Mouse (Mus musculus) small intestine, adult 2 months (tissue): ENCODE measurements around the gene Hist2h3c1. TPM values are rescaled to one million over a fixed set of nuclear protein-coding genes. Genes with fewer than 3 reads are reported as not detected.
"Not testable (repeated sequence)": the region's sequence is repeated elsewhere in the genome, so short reads cannot be mapped to it uniquely, and the experiment has no call there.

Experiments used
- H3K27ac ChIP-seq: fragments of 200-500 bp; 2 replicates; pipeline ENCODE4 v1.5.1; 2012; ENCODE audit warnings: low read depth, low read length, control low read depth, inconsistent platforms; ENCODE audit not compliant: insufficient read depth
- H3K27me3 ChIP-seq: fragments of 200-500 bp; 2 replicates; pipeline ENCODE4 v1.6.1; 2012; ENCODE audit warnings: mild to moderate bottlenecking, moderate library complexity, low read length, inconsistent platforms; ENCODE audit not compliant: control insufficient read depth, insufficient read depth
- H3K36me3 ChIP-seq: fragments of 200-500 bp; 2 replicates; pipeline ENCODE4 v1.6.1; 2012; ENCODE audit warnings: mild to moderate bottlenecking, low read length, control low read depth, inconsistent platforms; ENCODE audit not compliant: control insufficient read depth, insufficient read depth
- H3K4me1 ChIP-seq: fragments of 200-500 bp; 2 replicates; pipeline ENCODE4 v1.6.1; 2012; ENCODE audit warnings: low read length, inconsistent platforms, mixed read lengths; ENCODE audit not compliant: control insufficient read depth, insufficient read depth, insufficient read length
- H3K4me3 ChIP-seq: fragments of 200-500 bp; 2 replicates; pipeline ENCODE4 v1.5.1; 2012; ENCODE audit warnings: low read depth, mild to moderate bottlenecking, control low read depth, inconsistent platforms, low read length, moderate library complexity
- CTCF ChIP-seq: fragments of 200-500 bp; IDR thresholded peaks from 2 replicates; pipeline ENCODE4 v1.5.1; 2012; ENCODE audit warnings: low read depth, mild to moderate bottlenecking, control low read depth, inconsistent platforms, low read length, moderate library complexity, mixed read lengths; ENCODE audit not compliant: insufficient replicate concordance, insufficient read length; ENCODE audit errors: extremely low read depth
- POLR2A ChIP-seq: fragments of 200-500 bp; IDR thresholded peaks from 2 replicates; pipeline ENCODE4 v1.6.1; 2012; ENCODE audit warnings: low read depth, mild to moderate bottlenecking, control low read depth, inconsistent platforms, low read length, moderate library complexity
- WGBS: fragments of 180-500 bp; shearing (Covaris S2); methylation state at CpG from one replicate; pipeline ENCODE4 v1.1.7; 2018; 5-methylcytosine and 5-hydroxymethylcytosine counted together
- polyA plus RNA-seq: library from polyadenylated mRNA; depleted of rRNA; stranded (reverse); fragments of >200 nt; gene quantifications from 2 replicates; pipeline ENCODE4 v1.2.3, GENCODE M21; 2012

The Hist2h3c1 gene
- polyA plus RNA-seq, 1 experiment = not detected

DNA sequence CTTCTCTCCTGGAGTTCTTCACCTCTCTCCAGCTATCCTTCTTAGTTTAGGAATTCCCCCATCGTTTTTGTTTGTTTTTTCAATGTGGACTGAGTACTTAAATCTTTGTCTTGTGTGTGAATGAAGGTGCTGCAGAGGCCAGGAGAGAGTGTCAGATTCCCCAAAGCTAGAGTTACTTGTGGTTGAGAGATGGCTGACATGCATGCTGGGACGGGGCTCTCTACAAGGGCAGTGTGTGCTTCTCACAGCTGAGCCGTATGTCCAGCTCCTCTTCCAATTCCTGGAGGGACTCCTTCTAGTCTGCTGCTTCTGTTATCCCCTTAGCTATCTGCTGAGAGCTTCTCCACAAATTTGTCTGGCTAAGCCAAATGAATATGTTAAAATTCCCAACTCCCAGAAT is 10.6 kb upstream of the Hist2h3c1 start:
- H3K4me1 ChIP-seq = no peaks in the 10 kb centered on the region; the same call in 1 of the 2 replicates
- H3K36me3 ChIP-seq = no peaks in the 10 kb centered on the region
- H3K27me3 ChIP-seq = no peaks in the 10 kb centered on the region
- H3K4me3 ChIP-seq = no peak overlapping the region
- H3K27ac ChIP-seq = no peak overlapping the region
- TF ChIP-seq CTCF (no peak), POLR2A (no peak)
- WGBS = 67% methylated on average over 3 of the region's 3 CpGs

DNA sequence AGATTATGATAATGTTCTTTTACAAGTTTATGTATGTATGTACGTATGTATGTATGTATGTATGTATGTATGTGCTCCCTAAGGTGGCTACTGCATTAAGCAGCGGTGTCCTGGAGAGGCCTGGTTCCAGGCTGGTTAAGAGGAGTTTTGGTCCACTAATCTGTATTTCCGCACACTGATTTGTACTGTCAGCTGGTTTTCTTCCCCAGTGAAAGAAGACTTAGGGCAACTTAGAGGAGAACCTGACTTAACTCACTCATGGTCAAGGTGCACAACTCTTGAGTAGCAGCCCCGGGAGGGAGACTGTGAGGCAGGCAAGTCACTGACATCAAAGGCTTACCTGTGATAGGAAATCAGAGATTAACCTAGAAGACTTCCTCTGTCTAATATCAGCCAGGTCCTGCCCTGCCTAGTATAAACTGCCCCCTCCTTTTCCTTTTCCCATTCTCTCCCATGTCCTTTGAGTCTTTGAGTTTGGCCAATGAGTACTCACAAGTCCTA is 9.6 kb upstream of the Hist2h3c1 start:
- H3K4me1 ChIP-seq = no peaks in the 10 kb centered on the region; the same call in 1 of the 2 replicates
- WGBS = 67% methylated on average over 4 of the region's 4 CpGs
- H3K4me3 ChIP-seq = no peak overlapping the region
- peak overlapping the region; percentile 17; the same call in 1 of the 2 replicates for H3K27ac ChIP-seq
- TF ChIP-seq POLR2A = no peak
- no peak for TF ChIP-seq CTCF
- H3K27me3 ChIP-seq = no peaks in the 10 kb centered on the region
- H3K36me3 ChIP-seq = no peaks in the 10 kb centered on the region

DNA sequence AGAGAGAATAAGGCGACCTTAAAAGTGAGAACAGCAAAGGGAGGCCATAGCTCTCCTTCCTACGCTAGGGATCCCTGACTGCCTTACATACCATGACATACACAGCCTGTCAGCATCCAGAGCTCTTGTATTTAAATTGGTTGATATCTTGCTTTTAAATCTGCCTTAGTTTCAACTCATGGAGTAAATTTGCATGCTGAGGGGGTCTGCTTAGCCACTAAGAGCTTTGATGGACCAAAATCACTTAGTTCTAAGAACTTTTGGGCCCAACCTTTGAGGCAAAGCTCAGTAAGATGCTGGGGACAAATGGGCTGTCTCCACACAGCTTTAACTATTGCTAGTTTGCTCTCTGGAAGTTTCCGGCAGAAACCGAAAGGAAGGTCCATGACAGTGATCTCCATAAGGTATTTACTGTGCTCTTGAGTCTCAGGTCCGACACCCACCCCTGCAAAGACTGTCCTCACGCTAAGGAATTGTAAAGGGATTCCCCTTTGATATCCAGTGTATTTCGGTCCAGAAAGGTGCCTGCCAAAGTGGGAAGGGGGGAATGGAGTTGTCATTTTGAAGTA is 9.1 kb upstream of the Hist2h3c1 start:
- Histone ChIP-seq H3K27me3 (no peaks in the 10 kb centered on the region), H3K36me3 (no peaks in the 10 kb centered on the region), H3K27ac (peak overlapping the region; percentile 17; the same call in 1 of the 2 replicates), H3K4me1 (no peaks in the 10 kb centered on the region; the same call in 1 of the 2 replicates), H3K4me3 (no peak overlapping the region; the same call in 1 of the 2 replicates)
- TF ChIP-seq POLR2A (no peak), CTCF (no peak)
- 22% methylated on average over 7 of the region's 7 CpGs for WGBS

DNA sequence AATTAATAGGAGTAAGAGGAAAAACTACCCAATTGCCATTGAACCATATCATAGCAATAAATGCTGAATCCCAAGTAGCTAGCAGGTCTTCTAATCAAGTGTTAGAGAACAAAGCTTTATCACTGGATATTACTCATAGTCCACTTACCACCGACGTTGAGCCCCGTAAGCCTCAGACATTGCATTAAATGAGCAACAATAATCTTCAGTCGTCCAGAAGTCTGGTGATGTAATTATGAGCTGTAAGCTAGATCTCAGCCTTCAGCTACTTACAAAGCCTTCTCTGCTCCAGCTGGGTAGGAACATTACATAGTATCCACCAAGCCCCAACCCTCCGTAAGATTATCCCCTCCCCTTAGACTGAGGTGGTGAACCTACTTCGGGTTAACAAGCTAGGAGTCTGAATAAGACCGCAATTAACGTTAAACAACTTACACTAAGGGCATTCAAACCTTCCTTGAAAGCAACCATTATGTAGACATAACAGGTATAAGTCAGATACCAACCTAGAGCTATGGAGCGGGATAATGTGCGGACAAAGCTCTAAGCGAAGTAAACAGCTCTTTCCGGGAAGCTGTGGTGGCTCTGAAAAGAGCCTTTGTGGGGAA is 8.5 kb upstream of the Hist2h3c1 start:
- 3% methylated on average over 12 of the region's 12 CpGs for WGBS
- H3K27me3 ChIP-seq = no peaks in the 10 kb centered on the region
- H3K4me1 ChIP-seq = no peaks in the 10 kb centered on the region; the same call in 1 of the 2 replicates
- H3K27ac ChIP-seq = peak overlapping the region; percentile 17; the same call in 1 of the 2 replicates
- no peak for TF ChIP-seq CTCF
- TF ChIP-seq POLR2A = no peak
- H3K36me3 ChIP-seq = no peaks in the 10 kb centered on the region
- peak overlapping the region; percentile 58 for H3K4me3 ChIP-seq

DNA sequence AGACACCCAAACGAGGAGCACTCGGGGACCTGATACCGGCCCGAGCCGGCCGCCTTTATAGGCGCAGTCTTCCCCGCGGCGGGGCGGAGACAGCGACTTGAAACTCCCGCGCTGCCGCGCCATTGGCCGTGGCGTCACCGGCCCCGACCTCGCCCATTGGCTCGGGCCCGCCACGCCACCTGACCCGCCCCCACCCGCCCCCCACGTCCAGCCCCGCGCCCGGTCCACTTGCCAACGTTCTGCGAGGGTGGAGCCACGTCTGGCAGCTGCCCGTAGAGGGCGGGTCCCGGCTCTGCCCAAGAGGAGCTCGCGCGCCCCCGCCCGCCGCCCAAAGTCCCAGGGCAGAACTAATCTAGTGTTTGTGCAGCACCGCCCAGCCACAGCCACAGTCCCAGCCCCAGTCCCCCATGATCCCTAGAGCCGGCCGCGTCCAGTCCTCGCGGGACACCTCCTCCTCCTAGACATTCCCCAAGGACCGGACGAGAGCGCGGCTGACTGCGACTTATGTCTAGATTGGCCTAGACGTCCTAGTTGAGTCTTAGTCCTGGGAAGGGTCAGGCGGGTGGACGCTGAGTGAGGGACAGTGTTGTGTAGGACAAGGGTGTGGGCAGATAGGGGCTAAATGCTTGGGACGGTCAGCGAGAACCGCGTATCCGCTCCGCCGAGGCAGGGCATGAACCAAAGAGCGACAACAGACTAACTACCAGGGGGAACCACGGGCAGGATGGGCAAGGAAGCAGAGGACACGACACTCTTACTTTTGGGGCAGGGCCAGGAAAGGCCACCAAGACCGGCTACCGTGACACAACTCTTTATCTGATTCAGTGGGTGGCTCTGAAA is 7.3 kb upstream of the Hist2h3c1 start, which contains the start of gene Hist2h3c2:
Hist2h3c2 (minus strand) TSS at position 174 of the 840 bp plus-strand sequence.
- not testable (repeated sequence) for H3K27me3 ChIP-seq, H3K36me3 ChIP-seq, H3K4me1 ChIP-seq
- WGBS = under 1% methylated on average over 12 of the region's 68 CpGs
- Histone ChIP-seq H3K4me3 (peak within 1 kb of the TSS; percentile 59), H3K27ac (peak within 1 kb of the TSS; percentile 85)

DNA sequence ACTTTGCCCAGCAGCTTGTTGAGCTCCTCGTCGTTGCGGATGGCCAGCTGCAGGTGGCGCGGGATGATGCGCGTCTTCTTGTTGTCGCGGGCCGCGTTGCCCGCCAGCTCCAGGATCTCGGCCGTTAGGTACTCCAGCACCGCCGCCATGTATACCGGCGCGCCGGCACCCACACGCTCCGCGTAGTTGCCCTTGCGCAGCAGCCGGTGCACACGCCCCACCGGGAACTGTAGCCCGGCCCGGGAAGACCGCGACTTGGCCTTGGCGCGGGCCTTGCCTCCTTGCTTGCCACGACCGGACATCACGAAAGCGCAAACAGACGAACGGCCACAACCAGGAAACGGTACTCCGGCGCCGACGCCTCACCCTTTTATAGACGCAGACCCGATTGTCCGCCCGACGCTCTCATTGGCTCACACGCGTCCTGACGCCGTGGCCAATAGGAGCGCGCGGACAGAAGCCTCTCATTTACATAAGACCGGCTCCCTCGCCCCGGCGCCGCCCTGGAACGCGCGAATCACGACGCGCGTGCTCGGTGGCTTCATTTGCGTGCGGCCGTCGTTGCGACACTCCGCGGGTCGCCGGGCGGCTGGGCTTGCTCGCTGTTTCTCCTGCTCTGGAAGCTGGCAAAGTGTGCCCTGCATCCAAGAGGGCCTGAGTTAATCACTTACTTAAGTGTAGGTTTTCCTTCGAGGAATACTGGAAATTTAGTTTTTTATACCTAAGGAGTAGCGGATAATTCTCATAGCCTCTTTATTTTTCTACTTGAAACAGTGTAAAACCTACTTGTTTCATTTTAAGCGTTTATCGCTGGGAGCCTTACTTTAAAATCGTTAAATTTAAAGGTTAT is 6.3 kb upstream of the Hist2h3c1 start, which contains the start of gene Hist2h2aa2:
Hist2h2aa2 (minus strand) TSS at position 328 of the 850 bp plus-strand sequence.
- H3K27ac ChIP-seq = peak within 1 kb of the TSS; percentile 85
- WGBS = 1% methylated on average over 39 of the region's 85 CpGs
- H3K36me3 ChIP-seq, H3K4me1 ChIP-seq, H3K27me3 ChIP-seq: not testable (repeated sequence)
- 0 out of 2 replicates have a peak, but pooled peaks have one; percentile 34 for TF ChIP-seq POLR2A
- H3K4me3 ChIP-seq = peak within 1 kb of the TSS; percentile 59
